Mouse (Mus musculus): ENCODE measurements around the gene Ampd1. TPM values are rescaled to one million over a fixed set of nuclear protein-coding genes. Genes with fewer than 3 reads are reported as not detected.
A peak's percentile ranks its signal among the peaks of the same experiment; 100 is the strongest.

The Ampd1 gene
- not detected in 2 replicates for polyA plus RNA-seq (2012)

DNA sequence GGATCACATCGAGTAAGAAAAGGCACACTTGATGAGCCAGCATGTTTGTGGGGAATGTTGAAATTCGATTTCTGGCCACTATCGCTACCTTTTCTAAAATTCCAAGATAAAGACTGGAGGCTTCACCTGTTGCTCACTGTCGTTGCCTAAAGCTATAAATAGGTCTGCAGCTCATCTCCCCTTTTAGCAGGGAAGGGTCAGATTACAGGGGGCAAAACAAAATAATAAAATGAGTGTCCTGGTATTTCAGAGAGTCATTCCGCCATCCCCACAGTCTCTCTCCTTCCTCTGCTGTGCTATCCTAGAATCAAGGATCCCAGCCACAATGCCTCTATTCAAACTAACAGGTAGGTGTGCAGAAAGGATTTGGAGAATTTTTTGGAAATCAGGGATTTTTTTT is at the start of gene Ampd1:
TSS of gene Ampd1 (plus strand) at position 244 of the 400 bp plus-strand sequence.
- H3K27me3 ChIP-seq (ENCODE audit: control insufficient read depth), result no peaks in the 10 kb centered on the region
- TF ChIP-seq GATA1 (IDR thresholded peaks at IDR 0.05; ENCODE audit: low read length) (no peak), TAL1 (IDR thresholded peaks at IDR 0.05; ENCODE audit: low read length) (no peak)
- no peak within 1 kb of the TSS for H3K4me3 ChIP-seq (replicated peaks)
- H3K36me3 ChIP-seq (ENCODE audit: control insufficient read depth), result peaks cover 7% of the 10 kb centered on the region
- H3K9me3 ChIP-seq (ENCODE audit: control insufficient read depth, low read length), result no peaks in the 10 kb centered on the region
- H3K4me1 ChIP-seq (ENCODE audit: control insufficient read depth), result no peaks in the 10 kb centered on the region

DNA sequence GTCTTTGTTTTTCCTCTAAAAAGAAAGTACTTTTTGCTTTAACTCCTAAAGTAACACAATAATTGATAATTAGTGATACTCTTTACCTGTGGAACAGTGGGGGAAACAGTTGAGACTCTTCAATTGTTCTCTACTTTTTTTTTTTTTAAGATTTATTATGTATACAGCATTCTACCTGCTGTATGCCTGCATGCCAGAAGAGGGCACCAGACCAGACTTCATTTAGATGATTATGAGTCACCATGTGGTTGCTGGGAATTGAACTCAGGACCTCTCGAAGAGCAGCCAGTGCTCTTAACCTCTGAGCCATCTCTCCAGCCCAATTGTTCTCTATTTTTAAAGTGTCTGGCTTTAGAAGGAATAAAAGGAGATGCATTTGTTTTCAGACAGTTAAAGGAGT is 47.6 kb upstream of the Ampd1 start:
- H3K4me1 ChIP-seq (ENCODE audit: control insufficient read depth), result peaks cover 28% of the 10 kb centered on the region
- no peak overlapping the region for H3K4me3 ChIP-seq (replicated peaks)
- no peaks in the 10 kb centered on the region for H3K9me3 ChIP-seq (ENCODE audit: control insufficient read depth, low read length)
- peaks cover 56% of the 10 kb centered on the region for H3K36me3 ChIP-seq (ENCODE audit: control insufficient read depth)
- H3K27me3 ChIP-seq (ENCODE audit: control insufficient read depth), result no peaks in the 10 kb centered on the region
- no peak for TF ChIP-seq TAL1 (IDR thresholded peaks at IDR 0.05; ENCODE audit: low read length)
- no peak for TF ChIP-seq GATA1 (IDR thresholded peaks at IDR 0.05; ENCODE audit: low read length)

DNA sequence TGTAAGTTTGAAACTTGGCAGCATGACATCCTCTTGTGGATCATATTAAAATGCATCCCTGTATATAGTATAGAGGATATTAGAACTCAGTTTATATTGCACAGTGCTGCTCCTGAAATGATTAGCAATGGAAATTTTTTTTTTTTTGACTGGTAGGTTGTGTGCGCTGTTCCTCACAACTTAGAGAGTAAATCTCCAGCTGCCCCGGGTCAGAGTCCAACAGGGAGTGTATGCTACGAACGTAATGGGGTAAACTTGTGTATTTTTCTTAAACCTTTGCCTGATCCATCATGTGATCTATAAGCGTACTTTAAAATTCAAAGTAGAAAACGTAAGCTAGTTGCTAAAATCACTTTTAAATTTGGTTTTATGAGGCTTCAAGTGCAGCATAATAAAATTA is 33.5 kb upstream of the Ampd1 start:
- H3K9me3 ChIP-seq (ENCODE audit: control insufficient read depth, low read length), result no peaks in the 10 kb centered on the region
- H3K4me3 ChIP-seq (replicated peaks), result no peak overlapping the region
- H3K27me3 ChIP-seq (ENCODE audit: control insufficient read depth), result no peaks in the 10 kb centered on the region
- TF ChIP-seq GATA1 (IDR thresholded peaks at IDR 0.05; ENCODE audit: low read length) (no peak), TAL1 (IDR thresholded peaks at IDR 0.05; ENCODE audit: low read length) (no peak)
- H3K4me1 ChIP-seq (ENCODE audit: control insufficient read depth), result no peaks in the 10 kb centered on the region
- peaks cover 90% of the 10 kb centered on the region for H3K36me3 ChIP-seq (ENCODE audit: control insufficient read depth)

DNA sequence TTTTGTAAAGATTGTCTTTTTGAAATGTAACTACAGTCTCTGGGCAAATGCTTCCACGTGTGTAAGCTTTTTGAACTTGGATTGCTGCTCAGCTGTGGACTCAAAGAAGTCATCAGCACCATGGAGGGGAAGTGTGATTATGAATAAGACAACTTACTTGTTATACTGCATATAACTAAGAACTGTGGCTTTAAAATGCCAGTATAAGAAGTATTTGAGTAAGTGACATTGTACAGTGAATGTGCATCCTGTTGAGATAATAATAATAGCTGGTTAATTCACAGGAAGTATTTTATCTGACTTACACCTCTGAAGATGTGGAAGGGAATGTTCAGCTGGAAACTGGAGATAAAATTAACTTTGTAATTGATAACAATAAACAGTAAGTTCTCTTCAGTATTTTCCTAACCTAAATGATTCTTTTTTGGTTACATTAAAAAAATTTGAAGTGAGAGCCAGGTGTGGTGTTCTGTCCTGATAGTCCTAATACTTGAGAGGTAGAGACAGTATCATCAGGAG is 32.9 kb upstream of the Ampd1 start:
- TF ChIP-seq TAL1 (IDR thresholded peaks at IDR 0.05; ENCODE audit: low read length) (no peak), GATA1 (IDR thresholded peaks at IDR 0.05; ENCODE audit: low read length) (no peak)
- Histone ChIP-seq H3K27me3 (ENCODE audit: control insufficient read depth) (no peaks in the 10 kb centered on the region), H3K9me3 (ENCODE audit: control insufficient read depth, low read length) (no peaks in the 10 kb centered on the region), H3K4me1 (ENCODE audit: control insufficient read depth) (no peaks in the 10 kb centered on the region), H3K4me3 (replicated peaks) (no peak overlapping the region), H3K36me3 (ENCODE audit: control insufficient read depth) (peaks cover 92% of the 10 kb centered on the region)

DNA sequence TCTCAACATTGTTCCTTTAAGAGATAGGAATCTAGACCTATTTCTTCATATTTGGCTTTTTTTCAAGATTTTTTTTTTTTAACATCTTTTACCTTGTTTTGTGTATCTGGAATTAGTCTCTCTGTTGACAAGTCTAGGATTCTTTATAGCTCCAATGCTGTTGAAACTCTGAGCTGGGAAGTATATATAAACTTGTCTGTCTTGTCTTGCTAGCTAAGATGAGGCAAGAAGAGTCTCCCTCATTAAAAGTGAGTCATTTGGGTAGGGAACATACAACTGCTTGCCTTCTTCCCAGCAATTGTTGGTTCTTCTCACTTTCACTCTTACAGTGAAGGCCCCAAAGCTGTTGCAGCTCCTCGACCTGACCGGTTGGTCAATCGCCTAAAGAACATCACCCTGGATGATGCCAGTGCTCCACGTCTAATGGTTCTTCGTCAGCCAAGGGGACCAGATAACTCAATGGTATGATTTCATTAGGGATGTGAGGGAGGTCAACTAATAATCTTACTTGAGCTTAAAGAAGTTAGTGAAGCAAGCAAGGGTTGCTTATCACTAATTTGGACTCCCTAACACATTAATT is 17.7 kb upstream of the Ampd1 start:
- no peak overlapping the region for H3K4me3 ChIP-seq (replicated peaks)
- peaks cover 76% of the 10 kb centered on the region for H3K36me3 ChIP-seq (ENCODE audit: control insufficient read depth)
- H3K4me1 ChIP-seq (ENCODE audit: control insufficient read depth), result peaks cover 10% of the 10 kb centered on the region
- no peaks in the 10 kb centered on the region for H3K9me3 ChIP-seq (ENCODE audit: control insufficient read depth, low read length)
- no peaks in the 10 kb centered on the region for H3K27me3 ChIP-seq (ENCODE audit: control insufficient read depth)
- TF ChIP-seq GATA1 (IDR thresholded peaks at IDR 0.05; ENCODE audit: low read length), result no peak
- no peak for TF ChIP-seq TAL1 (IDR thresholded peaks at IDR 0.05; ENCODE audit: low read length)

DNA sequence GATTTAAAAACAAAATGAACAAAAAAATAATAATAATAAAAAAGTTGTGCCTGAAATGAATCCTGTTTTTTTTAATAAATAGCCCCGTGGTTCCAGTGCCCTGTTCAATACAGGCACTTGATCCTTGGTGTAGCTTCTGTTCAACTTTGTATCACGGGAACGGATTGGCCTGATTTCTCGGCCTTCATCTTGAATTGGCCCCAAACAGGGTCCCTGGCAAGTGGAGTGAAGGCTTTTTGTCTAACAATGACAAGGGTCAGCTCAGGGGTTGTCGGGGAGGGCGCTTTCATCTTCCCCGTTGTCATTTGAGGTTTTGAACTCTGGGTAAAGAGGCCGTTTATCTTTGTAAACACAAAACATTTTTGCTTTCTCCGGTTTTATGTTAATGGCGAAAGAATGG is 16.1 kb upstream of the Ampd1 start:
- TF ChIP-seq TAL1 (IDR thresholded peaks at IDR 0.05; ENCODE audit: low read length) (no peak), GATA1 (IDR thresholded peaks at IDR 0.05; ENCODE audit: low read length) (no peak)
- H3K27me3 ChIP-seq (ENCODE audit: control insufficient read depth), result no peaks in the 10 kb centered on the region
- H3K36me3 ChIP-seq (ENCODE audit: control insufficient read depth), result peaks cover 76% of the 10 kb centered on the region
- peak overlapping the region; percentile 86 for H3K4me3 ChIP-seq (replicated peaks)
- H3K4me1 ChIP-seq (ENCODE audit: control insufficient read depth), result peaks cover 10% of the 10 kb centered on the region
- no peaks in the 10 kb centered on the region for H3K9me3 ChIP-seq (ENCODE audit: control insufficient read depth, low read length)

DNA sequence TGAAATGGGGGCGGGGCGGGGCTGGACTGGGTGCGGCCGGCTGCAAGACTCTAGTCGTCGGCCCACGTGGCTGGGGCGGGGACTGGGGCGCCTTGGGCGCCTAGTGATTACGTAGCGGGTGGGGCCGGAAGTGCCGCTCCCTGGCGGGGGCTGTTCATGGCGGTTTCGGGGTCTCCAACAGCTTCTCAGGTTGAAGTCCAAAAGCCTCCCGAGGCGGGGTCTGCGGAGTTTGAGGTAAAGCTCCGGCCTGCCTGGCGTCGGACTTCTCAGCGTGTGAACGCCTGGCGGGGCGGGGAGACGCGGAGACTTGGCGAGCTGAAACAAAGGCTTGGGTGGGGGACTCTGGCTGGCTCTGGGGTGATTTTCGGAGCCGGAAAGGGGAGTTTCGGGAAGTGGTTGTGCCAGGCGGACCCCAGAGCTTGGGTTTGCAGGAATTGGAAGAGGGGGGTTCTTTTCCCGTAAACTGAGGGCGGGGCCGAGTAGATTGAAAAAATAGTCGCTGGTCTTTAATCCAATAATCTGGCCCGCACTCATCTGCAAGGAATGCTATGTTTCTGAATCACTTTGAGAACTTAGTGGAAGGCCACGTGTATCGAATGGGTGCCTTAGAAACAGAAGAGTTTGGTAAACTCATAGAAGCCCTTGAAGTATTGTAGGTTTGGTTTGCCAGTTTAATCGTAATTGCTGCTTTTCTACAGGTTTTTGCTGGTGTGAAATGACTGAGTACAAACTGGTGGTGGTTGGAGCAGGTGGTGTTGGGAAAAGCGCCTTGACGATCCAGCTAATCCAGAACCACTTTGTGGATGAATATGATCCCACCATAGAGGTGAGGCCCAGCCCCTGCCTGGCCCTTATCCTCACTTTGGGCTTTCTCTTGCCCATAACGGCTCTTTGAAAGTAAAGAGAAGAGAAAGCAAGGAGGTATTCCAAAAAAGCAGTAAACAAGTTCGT is 15.3 kb upstream of the Ampd1 start, which contains the start of gene Nras:
TSS of gene Nras (plus strand) at position 79 of the 951 bp plus-strand sequence.
- Histone ChIP-seq H3K27me3 (ENCODE audit: control insufficient read depth) (no peaks in the 10 kb centered on the region), H3K4me3 (replicated peaks) (peak within 1 kb of the TSS; percentile 86), H3K36me3 (ENCODE audit: control insufficient read depth) (peaks cover 76% of the 10 kb centered on the region), H3K9me3 (ENCODE audit: control insufficient read depth, low read length) (no peaks in the 10 kb centered on the region), H3K4me1 (ENCODE audit: control insufficient read depth) (peaks cover 10% of the 10 kb centered on the region)
- TF ChIP-seq GATA1 (IDR thresholded peaks at IDR 0.05; ENCODE audit: low read length), result no peak
- no peak for TF ChIP-seq TAL1 (IDR thresholded peaks at IDR 0.05; ENCODE audit: low read length)

DNA sequence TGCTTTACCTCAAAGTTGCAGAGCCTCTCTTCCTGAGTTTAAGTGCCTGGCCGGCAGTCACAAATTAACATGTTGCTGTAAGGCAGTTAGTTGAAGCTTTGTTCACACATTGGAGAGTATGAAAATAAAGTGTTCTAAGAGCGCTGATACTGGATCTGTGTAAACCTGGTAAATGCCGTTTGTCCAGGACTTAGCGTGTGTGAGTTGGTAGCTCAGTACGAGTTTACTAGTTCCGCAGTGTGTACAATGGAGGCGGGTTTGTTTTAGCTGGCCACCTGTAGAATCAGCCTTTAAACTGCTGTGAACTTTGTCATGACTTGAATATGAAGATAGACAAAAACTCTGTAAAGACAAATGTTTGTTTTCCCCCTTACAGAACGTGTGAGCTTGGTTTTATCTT is 6.9 kb upstream of the Ampd1 start:
- no peak for TF ChIP-seq TAL1 (IDR thresholded peaks at IDR 0.05; ENCODE audit: low read length)
- TF ChIP-seq GATA1 (IDR thresholded peaks at IDR 0.05; ENCODE audit: low read length), result no peak
- no peaks in the 10 kb centered on the region for H3K4me1 ChIP-seq (ENCODE audit: control insufficient read depth)
- H3K4me3 ChIP-seq (replicated peaks), result no peak overlapping the region
- no peaks in the 10 kb centered on the region for H3K9me3 ChIP-seq (ENCODE audit: control insufficient read depth, low read length)
- H3K27me3 ChIP-seq (ENCODE audit: control insufficient read depth), result no peaks in the 10 kb centered on the region
- H3K36me3 ChIP-seq (ENCODE audit: control insufficient read depth), result peaks cover 72% of the 10 kb centered on the region

DNA sequence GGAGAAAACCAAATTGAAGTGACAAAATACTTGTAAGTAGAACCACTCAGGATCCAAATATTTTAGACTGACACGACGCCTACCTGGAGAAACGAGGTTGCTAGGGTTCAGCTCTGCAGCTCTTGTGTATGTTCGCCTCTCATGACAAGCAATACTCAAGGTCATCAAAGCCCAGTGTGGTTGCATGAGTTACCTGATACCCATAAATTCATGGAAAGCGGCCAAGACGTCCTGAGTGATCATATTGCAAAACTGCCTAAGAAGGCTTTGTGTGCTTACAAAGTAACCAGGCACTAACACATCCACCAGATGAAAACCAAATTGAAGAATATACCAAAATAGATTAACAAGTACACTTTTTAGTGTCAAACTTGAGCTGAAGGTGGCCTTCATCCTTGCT is 4.8 kb upstream of the Ampd1 start:
- Histone ChIP-seq H3K4me1 (ENCODE audit: control insufficient read depth) (no peaks in the 10 kb centered on the region), H3K36me3 (ENCODE audit: control insufficient read depth) (peaks cover 52% of the 10 kb centered on the region), H3K4me3 (replicated peaks) (no peak overlapping the region), H3K27me3 (ENCODE audit: control insufficient read depth) (no peaks in the 10 kb centered on the region), H3K9me3 (ENCODE audit: control insufficient read depth, low read length) (no peaks in the 10 kb centered on the region)
- TF ChIP-seq TAL1 (IDR thresholded peaks at IDR 0.05; ENCODE audit: low read length), result no peak
- no peak for TF ChIP-seq GATA1 (IDR thresholded peaks at IDR 0.05; ENCODE audit: low read length)

All from erythroblast, embryonic 14.5 days (primary cell).